Mouse (Mus musculus) erythroid progenitor cell, adult 5-6 weeks (primary cell): ENCODE measurements at regions not wholly inside any gene's neighbourhood (a gene's known extent, or its start where the extent isn't known, plus 50 kb on each side); places are given as distances from the start of the nearest gene placed in this dataset.
A peak's percentile ranks its signal among the peaks of the same experiment; 100 is the strongest.

Experiments used
- ATAC-seq: replicated peaks from 2 replicates; pipeline ENCODE4 v1.8.0; 2016; ENCODE audit warnings: moderate number of reproducible peaks, mild to moderate bottlenecking, moderate TSS enrichment, inconsistent platforms; ENCODE audit not compliant: poor library complexity, low FRiP score, severe bottlenecking

- no peak for ATAC-seq
Observed at GRCm38 (mm10) chr12:97218445-97218844, 1040.8 kb downstream of the Galc start.

- no peak for ATAC-seq
Observed at GRCm38 (mm10) chr12:97217608-97218007, 1041.7 kb downstream of the Galc start.

GRCm38 (mm10) chr12:97203636-97204389 lies 1055.4 kb downstream of the Galc start:
- no peak for ATAC-seq

GRCm38 (mm10) chr12:97161853-97162252 lies 1097.4 kb downstream of the Galc start:
- no peak for ATAC-seq

- no peak for ATAC-seq
Observed at GRCm38 (mm10) chr12:97161429-97161828, 1097.8 kb downstream of the Galc start.

GRCm38 (mm10) chr12:97158332-97158731 lies 1100.9 kb downstream of the Galc start:
- no peak for ATAC-seq

GRCm38 (mm10) chr12:97157748-97158147 lies 1101.5 kb downstream of the Galc start:
- ATAC-seq, result no peak

- ATAC-seq, result no peak
Observed at GRCm38 (mm10) chr12:97156499-97157110, 1102.7 kb downstream of the Galc start.

GRCm38 (mm10) chr12:97142720-97143119 lies 1116.5 kb downstream of the Galc start:
- no peak for ATAC-seq

- no peak for ATAC-seq
Observed at GRCm38 (mm10) chr12:97137924-97138323, 1121.3 kb downstream of the Galc start.

GRCm38 (mm10) chr12:97130276-97130675 lies 1129.0 kb downstream of the Galc start:
- no peak for ATAC-seq

- ATAC-seq, result no peak
Observed at GRCm38 (mm10) chr12:97090577-97091214, 1168.6 kb downstream of the Galc start.

- ATAC-seq, result peak; percentile 100
Observed at GRCm38 (mm10) chr12:97061352-97061895, 1197.8 kb downstream of the Galc start.

- no peak for ATAC-seq
Observed at GRCm38 (mm10) chr12:97047674-97048073, 1211.6 kb downstream of the Galc start.
